Mouse (Mus musculus) inflammation-experienced regulatory T-cells, adult 6 months (primary cell): ENCODE measurements at regions not wholly inside any gene's neighbourhood (a gene's known extent, or its start where the extent isn't known, plus 50 kb on each side); places are given as distances from the start of the nearest gene placed in this dataset.

Source experiments
- ATAC-seq: one replicate; pipeline ENCODE4 v1.8.0; 2017

- no peak for ATAC-seq
These were observed 206.0 kb downstream of the Sptssa start for GRCm38 (mm10) chr12:54450369-54450768.

GRCm38 (mm10) chr12:54448221-54448620 is 208.2 kb downstream of the Sptssa start:
- no peak for ATAC-seq

GRCm38 (mm10) chr12:54447354-54447753 is 209.0 kb downstream of the Sptssa start:
- ATAC-seq = no peak

DNA sequence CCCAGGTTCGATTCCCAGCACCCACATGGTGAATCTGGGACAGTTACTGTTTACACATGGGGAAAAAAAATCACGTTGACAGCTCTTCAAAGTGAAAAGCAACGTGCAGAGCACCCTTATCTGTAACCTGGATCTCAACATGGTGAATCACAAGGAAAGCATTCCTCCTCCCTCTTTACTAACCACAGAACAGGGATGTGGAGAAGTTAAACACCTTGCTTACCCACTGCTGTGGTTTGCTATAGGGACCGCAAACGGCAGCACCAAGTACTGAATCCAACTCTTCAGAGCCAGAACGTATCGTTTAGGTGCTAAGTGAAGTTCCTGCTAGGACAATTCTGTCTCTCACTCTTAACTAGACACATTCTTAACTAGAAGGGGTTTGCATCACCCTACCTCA is 210.0 kb downstream of the Sptssa start:
- ATAC-seq = no peak

DNA sequence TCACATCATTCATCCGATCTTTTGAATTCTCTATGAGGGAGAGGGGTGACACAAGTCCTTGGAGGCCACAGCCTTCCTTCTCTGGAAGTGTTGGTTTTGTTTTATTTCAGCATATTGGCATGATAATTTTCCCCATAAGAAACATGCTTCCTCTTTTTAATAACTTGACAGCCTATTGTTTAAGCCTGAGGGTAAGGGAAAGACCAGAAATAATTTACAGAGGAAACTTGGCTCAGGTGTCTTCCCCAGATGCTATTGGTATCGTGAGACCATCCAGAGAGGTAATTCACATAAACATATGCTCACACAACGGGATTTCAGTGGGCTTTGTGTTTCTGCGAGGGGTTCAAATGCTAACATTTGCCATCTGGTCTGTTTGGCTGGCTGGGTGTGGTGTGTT is 212.0 kb downstream of the Sptssa start:
- no peak for ATAC-seq

GRCm38 (mm10) chr12:54443285-54443684 is 213.1 kb downstream of the Sptssa start:
- ATAC-seq = no peak

GRCm38 (mm10) chr12:54442408-54442807 is 214.0 kb downstream of the Sptssa start:
- no peak for ATAC-seq

- ATAC-seq = no peak
These were observed 215.4 kb downstream of the Sptssa start for GRCm38 (mm10) chr12:54440851-54441593.

GRCm38 (mm10) chr12:54438793-54439192 is 217.6 kb downstream of the Sptssa start:
- ATAC-seq = no peak

DNA sequence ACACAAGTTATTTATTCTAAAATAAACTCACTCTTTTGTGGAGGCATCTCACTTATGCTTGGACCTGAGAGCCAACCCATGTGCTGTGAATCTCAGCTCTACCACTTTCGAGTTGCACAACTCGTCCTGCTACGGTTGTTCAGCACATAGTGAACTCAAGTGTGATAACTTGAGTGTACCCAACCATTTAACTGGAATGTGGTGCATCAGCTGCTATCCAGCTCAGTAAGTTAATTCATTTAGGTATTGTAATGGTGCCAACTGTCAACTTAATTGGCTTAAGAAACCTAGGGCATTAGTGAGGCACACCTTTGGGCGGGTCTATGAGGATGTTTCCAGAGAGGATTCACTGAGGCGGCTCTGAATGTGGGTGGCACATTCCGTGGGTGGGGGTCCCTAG is 221.6 kb upstream of the Egln3 start:
- no peak for ATAC-seq

GRCm38 (mm10) chr12:54414829-54415228 is 211.2 kb upstream of the Egln3 start:
- no peak for ATAC-seq

DNA sequence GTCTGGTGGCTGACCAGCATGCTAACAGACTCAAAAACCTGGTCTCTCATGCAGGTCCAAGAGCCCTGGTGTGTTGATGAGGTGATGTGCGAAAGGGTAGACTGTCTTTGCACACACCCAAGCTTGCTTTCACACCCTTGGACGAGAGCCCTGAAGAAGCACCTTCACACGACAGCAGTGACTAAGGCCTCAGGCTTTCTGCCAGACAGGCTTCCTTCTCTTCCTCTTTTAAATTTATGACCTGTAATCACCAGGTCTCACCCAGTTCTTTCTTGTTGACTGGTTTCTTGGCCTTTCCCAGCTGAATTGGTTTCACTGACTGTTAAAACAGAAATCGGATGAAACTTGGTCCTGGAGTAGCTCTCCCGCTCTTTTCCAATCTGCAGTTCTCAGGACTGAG is 210.5 kb upstream of the Egln3 start:
- no peak for ATAC-seq

DNA sequence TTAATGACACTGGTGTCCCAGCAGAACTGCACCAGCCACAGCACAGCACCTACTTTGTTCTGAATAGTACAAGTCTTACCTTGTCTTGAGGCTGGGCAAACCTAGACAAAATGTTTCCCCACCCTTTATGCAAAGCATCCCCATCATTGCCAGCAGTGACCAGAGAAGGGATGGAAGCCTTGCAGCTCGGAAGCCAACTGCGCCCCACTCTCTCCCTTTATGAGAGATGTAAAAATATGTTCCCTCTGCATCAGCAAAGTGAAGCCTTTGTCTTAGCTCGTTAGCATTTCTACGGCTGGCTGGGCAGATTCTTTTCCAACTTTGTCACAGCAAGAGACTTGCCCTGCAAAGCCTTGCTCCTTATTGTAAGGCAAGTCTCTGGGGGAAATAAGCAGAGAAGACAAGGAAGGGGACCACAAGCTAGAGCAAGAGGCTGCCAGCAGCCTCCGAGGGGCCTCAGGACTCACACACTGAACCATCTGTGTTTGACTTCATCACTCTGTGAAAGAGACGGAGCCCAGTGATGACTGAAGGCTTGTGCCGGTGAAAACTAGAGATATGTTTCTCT is 206.5 kb upstream of the Egln3 start:
- no peak for ATAC-seq

GRCm38 (mm10) chr12:54408906-54409305 is 205.2 kb upstream of the Egln3 start:
- ATAC-seq = no peak

GRCm38 (mm10) chr12:54407301-54407896 is 203.7 kb upstream of the Egln3 start:
- ATAC-seq = no peak

DNA sequence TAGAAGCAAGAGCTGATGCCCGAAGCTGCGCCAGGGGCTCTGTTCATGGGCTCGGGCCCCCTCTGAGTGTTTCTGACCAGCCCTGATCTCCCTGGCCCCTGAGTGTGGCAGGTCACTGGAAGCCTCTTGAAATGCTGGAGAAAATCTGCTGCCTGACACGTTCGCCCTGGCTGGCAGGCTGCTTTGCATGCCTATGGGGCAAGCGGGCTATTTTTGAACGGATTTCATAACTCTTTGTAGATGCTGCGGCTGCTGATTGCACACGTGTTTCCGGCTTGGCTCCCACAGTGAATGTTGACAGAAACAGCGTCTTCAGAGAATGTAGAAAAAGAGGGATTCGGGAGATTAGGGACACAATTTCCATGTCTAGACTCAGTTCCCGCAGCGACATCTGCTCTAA is 201.4 kb upstream of the Egln3 start:
- ATAC-seq = no peak

GRCm38 (mm10) chr12:54402591-54402990 is 198.9 kb upstream of the Egln3 start:
- no peak for ATAC-seq

DNA sequence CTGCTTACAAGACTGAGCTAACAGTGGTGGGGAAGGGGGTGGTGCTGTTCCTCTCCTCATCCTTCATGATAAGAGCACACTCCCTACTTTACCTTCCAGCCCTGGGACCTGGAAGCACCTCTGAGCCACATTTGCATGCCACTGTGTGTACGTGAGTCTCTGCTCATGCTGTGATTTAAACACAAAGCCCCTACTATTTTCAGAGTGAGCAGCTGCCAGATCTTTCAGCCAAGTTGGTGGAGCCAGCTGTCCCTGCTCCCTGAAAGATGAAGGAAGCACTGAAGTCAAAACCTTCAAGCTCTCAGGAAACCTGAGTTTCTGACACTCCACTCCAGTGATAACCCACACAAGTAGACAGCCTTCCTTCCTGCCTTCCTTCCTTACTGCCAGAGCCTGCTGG is 198.0 kb upstream of the Egln3 start:
- no peak for ATAC-seq

DNA sequence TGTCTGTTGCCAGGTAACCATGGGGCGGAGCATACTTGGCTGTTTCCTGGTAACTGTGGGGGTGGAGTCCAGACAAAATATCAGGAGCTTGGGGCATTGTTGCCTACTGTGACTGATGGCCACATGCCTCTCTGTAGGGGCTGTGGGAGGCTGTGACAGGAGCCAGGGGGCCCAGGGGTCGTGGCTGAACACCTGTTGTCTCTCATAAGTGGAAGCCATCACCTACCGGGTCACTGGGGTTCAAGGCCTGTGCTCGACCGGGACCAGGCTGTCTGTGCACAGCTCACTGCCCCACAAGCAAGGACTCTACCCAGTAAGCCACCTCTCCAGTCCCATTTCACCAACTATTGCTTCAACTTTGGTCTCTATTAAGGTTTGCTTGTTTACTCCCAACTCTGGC is 196.4 kb upstream of the Egln3 start:
- no peak for ATAC-seq

- no peak for ATAC-seq
These were observed 194.4 kb upstream of the Egln3 start for GRCm38 (mm10) chr12:54398080-54398479.

DNA sequence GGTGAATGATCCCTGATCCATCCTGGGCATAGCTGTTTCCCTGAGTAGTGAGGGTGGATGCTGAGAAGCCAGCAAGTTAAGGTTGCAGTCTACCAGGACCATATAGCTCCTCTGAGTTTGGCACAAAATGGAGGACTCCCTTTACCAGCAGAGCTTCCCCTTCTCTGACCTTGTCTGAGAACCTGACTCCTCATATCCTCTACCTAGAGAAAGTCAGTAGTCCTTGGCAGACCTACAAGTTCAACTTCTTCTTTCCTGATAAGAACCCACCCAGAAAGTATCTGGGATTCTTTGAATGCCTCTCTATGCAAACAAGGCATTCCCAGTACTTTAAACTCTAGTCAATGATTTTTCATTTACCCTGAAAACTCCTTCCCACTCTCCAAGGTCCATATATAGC is 193.3 kb upstream of the Egln3 start:
- no peak for ATAC-seq

DNA sequence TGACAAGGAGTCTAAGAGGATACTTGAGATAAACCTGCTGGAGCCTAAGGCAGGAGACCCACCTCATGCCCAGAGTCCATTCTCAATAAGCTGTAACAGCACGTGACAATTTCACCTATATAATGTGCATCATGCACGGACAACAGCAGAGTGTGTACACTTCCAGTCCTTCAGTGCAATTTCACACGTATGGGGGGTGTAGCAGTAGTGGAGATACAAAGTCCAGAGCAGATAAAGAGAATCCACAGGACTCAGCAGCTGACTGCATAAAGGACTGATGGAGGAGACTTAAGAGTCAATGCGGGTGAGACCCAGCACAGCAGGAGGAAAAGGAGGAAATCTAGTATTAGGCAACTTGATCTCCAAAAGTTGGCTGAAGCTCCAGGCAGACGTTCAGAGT is 192.7 kb upstream of the Egln3 start:
- no peak for ATAC-seq

DNA sequence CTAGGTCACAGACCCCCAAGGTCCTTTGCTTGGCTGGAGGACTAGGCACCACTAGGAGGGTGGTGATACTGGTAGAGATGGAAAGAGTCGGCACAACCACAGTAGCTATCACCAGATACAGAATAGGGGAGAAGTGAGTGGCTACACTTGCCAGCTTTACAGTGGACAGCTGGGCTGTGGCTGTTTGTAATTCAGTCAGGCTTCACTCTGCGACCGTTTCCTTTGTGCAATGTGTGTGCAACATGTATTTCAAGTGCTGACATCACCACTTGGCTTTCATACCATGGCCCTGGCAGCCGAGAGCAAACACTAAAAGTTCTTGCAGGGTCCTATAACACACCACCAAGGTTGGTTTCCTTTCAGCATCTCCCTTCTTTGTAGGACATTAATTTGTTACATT is 181.7 kb upstream of the Egln3 start:
- no peak for ATAC-seq

GRCm38 (mm10) chr12:54384116-54384515 is 180.5 kb upstream of the Egln3 start:
- no peak for ATAC-seq
